Mouse (Mus musculus) liver, postnatal 0 days (tissue): ENCODE measurements around the gene Abca8a.

Experiments used
- CTCF ChIP-seq: sonication (generic); IDR thresholded peaks from 2 replicates; pipeline ENCODE4 v1.5.1; 2016; ENCODE audit warnings: antibody characterized with exemption, low read depth
- EP300 ChIP-seq: IDR thresholded peaks from 2 replicates; pipeline ENCODE4 v1.6.1; 2016; ENCODE audit warnings: antibody characterized with exemption, low read depth, mild to moderate bottlenecking

DNA sequence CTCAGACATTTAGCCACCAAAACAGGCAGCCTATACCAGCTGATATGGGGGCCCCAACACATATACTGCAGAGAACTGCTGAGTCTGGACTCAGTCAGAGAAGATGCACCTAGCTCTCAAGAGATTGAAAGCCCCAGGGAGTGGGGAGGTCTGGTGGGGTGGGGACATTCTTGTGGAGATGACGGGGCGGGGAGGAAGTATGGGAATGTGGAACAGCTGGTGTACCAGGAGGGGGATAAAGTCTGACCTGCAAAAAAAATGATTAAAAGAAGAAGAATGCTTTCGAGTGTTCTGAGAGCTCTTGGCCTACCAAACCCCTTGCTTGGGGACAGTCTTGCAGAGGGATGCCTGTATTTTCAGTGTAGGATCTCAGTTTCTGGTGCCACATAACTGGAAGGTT is 42.1 kb downstream of the Abca8a start:
- TF ChIP-seq EP300 (no peak), CTCF (no peak)
